Mouse (Mus musculus) NIH3T3 (cell line): ENCODE results near the gene Cnp.
"Not testable (repeated sequence)": the region's sequence is repeated elsewhere in the genome, so short reads cannot be mapped to it uniquely, and the experiment has no call there.

Experiments used
- DNase-seq: peaks from one replicate; pipeline ENCODE4 v3.0.0-alpha.2; 2012; ENCODE audit warnings: low read depth

Cnp gene

DNA sequence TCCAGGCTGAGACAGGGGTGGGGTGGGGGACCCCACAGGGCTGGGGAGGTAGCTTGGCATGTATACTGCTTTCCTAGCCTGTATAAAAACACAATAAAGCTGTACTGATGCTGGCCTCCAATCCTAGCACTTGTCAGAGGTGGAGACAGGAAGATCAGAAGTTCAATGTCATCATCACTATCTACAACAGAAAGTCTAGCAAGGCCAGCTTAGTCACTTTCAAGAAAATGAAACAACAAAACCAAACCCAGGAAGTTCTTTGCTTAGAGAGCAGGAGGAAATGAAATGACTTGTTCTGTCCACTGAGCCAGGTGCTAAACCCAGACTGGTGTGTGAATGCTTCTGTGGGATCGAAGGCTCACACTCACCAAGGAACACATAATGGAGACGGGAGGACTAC, 13.8 kb downstream of the Cnp start:
- no peak for DNase-seq

DNA sequence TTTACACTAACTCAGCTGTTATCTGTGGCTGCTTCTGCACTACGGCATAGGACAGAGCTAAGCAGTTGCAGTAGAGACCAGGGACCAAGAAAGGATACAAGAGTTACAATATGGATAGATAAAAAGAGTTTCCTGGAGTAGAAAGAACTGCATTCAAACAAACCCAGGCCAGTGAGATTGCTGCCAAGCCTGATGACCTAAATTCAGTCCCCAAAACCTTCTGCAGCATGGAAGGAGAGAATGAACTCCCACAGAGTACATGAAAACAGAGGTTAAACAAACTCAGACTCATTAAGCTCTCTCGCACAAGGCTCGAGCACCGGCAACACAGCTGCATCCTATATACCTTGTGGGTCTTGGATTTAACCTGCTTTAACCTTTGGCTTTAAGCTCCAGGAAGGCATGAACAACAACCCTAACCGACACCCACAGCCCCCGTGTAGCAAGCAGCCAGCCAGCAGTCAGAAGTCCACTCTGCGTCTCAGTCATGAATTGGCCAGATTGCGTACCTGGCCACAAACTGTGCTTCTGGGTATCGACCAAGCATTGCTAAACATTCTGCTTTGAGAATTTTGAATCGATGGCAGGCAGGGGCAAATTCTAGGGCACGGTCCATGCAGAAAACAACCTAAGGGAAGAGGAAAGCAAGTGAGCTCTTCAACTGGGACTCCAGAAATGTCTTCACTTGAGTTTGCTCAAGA, 17.8 kb downstream of the Cnp start:
- no peak for DNase-seq

DNA sequence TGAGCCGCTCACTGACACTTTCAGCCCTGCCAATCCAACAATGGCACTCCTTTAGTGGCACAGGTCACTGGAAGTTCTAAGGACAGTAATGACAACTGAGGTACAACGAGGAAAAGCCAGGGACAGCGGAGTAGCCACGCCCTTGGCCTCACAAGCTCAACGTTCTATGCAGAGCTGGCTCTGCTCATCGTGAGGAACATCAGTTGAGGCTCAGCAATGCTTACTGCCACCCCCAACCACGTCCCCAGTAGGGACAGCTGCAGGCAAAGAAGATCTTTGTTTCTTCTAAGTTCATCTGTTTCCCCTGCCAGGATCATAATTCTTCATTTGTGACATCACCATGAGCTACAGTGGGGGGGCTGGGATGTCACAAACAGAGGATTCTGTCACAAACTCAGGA, 19.9 kb downstream of the Cnp start:
- no peak for DNase-seq

DNA sequence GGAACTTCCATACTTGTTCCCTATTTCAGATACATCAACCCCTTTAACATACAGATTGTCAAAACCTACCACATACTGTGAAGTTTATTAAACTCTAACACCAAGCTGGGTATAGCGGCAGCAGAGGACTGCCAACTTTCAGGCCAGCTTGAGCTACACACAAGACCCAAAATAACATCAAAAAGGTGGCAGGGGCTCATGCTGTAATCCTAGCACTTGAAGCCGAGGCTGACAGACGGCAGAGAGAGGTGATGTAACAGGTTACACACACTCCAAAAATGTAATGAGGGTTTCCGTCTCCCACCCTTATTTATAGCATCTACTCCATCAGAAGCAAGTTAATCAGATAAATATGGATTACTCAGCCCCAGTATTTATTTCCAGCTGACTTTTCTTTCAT, 20.8 kb downstream of the Cnp start:
- no peak for DNase-seq

DNA sequence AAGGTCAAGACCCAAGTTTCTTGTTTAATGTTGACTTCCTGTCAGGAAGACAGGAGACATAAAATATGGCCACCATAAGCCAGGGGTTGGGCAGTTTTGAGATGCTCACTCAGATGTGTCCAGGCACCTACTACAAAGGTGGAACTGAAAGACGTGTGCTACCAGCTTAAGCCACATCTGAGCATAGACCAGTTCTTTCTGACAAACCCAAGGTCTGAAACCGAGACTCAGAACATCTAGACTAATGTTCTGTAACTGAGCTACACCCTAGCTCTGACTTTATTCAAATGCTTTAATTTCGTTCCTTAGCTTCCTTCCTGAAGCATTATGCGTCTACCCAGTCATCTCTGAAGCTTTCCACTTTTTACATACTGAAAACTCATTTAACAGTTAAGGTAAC, 23.4 kb downstream of the Cnp start:
- no peak for DNase-seq

DNA sequence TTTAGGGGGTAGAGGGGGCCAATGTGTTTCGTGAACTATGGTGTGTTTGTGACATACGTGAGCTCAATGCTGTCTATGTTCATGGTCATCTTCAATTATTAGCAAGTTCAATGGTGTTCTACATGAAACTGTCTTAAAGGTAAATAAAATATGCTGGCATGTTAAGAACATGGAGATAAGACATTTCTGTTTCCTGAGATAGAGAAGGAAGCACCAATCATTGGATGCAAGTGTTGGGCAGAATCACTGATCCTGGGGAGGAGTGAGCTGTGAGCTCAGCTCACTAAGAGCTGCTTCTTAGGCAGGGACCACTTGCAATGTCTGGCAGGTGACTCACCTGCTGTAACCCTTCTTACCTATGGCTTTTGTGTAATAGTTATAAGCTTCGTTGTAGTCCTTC, 26.7 kb downstream of the Cnp start:
- DNase-seq = no peak

DNA sequence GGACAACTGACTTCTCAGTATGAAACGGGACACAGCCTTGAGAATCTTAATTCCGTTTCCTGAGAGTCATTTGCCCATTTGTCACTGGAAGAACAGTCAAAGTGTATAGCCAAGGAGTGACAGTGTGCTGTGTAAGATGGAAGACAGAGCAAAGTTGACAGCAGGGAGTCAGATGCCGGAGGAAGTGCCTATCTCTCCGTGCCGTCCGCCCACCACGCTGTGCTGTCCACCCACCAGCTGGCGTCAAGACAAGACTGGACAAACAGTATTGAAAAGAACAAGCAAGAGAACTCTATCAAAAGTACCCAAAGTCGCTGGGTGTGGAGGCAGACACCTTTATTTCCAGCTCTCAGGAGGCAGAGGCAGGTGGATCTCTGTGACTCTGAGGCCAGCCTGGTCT, 28.5 kb downstream of the Cnp start:
- DNase-seq = no peak

DNA sequence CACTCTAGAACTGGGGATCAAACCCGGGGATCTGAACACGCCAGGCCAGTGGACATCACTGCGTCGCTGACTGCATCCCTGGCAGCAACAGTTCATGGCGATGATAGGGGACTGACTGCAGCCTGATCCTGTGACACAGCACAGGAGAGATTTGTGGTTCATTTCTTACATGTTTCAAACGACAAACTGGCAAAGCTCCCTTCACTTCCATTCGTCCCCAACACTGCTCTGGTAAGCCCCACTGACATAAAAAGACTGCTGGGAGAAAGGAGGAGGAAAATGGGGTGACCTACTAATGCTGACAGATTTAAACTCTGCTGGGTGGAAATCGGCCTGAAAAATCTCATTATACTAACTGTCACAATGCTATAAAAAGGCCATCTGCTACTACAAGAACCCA, 29.1 kb downstream of the Cnp start:
- DNase-seq = no peak

DNA sequence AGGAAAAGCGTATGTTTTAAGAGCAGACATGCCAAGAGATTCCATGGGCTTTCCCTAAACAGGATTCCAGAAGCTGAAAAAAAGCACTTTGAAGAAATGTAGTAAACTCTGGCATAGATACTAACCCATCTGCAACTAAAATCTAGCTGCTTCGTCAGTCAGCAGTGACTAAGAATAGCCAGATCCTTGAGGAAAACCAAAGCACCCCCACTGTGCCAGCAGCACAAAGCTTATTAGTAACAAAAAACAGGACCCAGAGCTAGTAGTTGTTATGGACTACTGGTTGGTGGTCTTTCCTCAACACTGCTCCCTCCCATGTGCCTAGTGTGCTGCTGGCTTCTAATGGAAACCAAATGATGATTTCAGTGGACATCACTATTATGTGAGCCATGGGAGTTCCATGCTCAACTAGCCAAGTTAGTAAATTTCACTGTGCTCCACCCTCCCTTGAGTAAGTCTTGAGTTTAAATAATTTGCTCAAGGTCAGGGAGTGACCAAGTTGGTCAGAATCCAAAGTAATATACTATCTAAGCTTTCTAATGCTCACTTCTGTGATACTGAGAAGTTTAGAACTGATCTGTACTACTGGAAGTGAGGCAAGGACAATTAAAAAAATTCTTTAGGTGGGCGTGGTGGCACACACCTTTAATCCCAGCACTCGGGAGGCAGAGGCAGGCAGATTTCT, 29.8 kb downstream of the Cnp start:
- DNase-seq = peak; percentile 48

DNA sequence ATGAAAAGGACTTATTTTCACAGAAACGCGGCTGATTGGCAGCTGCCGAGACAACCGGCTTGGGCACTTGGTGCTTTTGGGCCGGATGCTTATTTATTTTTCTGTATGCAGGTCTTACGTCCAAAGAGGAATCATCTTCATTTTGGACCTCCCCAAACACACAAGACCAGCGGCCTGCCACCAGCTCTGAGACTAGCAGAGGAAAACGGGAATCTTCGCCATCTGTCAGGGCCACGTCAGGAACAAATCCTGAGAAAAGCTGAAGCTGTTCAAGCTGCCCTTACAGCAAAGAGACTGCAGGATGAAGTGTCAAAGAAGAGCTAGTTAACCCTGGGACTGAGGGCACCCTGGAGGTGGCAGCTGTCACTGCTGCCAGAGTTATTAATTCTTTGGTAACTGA, 30.7 kb downstream of the Cnp start:
- no peak for DNase-seq

DNA sequence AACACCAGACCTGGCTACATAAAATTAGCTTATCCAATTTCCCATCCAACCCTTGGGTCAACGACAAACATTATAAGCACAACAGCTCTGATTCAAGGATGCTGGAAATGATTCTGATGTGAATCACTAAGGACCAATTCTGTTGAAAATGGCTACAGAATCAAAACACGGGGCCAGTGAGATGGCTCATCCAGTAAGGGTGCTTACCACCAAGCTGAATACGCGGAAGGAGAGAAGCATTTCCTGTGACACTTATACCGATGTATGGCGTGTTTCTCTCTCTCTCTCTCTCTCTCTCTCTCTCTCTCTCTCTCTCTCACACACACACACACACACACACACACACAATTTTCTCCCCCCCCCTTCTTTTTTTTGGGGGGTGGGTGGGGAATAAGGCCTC, 32.4 kb downstream of the Cnp start:
- no peak for DNase-seq

DNA sequence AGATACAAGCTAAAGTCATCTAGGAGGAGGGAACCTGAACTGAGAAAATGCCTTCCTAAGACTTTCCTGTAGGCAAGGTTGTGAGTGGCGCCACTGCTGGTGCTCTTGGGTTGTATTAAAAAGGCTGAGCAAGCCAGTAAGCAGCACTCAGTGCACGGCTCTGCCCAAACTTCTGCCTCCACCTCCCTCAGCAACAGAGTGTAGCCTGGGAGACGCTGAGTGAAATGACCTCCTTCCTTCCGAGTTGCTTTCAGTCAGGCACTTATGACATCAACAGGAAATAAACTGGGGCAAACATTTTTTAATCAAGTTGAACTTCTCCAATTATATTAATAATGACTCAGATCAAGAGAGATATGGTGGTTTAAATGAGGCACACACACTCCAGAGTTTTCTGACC, 34.1 kb downstream of the Cnp start:
- no peak for DNase-seq

DNA sequence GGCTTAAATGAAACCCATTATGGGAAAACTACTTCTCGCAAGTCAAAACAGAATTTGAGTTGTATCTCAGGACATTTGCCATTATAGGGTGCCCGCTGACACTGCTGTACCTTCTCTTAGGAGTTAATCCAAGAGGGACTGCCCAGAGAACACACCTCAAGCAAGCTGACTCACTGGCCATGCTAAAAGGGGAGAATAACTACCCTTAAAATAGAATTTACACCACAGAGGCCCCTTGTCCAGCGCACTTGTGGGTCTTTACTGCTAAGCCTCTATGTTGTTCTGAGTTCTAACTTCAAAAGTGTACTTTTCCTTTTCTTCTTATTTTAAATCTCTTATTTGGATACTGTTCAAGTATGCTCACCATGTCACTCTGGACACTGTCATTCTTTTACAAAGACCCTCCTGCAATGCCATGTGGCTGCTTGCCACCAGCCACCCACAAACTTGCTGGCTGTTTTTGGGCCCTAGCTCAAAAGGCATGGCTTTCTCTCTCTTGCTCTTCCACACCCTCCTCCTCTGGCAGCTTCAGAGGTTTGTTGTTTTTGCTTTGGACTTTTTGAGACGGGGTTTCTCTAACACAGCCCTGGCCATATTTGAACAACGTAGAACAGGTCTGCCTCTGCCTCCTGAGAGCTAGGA, 34.8 kb downstream of the Cnp start:
- DNase-seq = no peak

DNA sequence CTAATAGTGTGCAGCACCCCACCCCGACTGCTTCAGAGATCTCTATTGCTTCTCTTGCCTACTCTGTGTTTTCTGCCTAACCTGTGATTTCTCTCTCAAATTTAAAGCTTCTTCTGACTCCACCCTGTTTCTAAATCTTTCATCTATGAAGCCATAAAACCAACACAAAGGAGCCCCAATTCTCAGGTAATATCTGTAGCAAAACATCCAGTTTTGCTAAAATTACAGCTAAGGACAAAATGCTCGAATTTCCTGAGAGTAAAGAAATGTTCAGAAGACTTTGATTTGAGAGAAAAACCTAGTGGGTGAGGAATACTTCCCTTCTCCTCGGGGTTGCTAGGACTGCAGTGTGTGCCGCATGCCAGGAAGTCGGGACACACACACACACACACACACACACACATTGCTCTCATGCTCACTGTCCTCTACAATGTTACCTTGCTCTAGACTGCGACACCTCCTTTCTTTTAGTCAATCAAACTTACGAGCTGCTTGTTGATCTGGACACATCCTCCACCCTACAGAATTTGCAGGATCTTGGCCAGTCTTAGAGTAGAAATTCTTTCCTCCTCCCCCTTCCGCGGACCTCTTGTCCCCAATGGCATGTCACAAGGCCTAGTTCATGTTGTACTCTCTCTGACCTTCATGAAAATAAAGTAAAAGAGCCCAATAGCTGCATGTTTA, 35.4 kb downstream of the Cnp start:
- DNase-seq = no peak

DNA sequence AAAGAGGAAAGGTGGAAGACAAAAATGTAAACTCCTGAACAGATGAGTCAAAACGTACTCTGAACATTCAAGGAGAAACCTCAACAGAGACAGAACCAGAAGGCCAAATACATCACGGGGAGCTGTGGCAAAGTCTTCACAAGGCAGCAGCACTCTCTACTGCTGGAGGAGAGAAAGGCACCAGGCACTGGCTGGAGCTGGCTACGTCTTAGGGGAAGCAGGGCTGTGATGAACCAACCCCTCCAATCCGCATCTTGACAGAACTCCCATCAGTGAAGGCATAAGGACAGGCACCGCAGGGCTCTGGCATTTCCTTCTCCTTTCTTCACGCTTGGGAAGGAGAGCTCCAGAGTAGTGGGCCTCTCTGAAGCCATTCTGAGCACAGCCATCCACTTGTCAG, 36.9 kb downstream of the Cnp start:
- no peak for DNase-seq

DNA sequence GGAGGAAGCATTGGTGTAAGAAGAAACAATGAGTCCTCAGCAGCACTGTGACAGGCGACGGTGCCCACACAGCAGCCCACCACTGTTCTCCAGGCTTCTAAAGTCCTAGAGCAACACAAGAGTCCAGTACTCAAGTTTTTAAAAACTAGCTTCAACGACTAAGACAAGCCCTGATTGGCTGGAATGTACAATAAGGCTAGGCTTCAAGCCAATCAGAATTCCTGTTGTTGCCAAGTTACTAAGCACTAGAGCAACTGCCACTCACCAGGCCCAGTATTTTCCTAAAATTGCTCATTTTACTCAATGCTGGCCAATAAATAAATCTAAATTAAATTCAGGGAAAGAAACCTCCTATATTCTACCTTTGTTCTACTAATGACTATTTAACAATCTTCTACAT, 38.5 kb downstream of the Cnp start:
- DNase-seq = peak; percentile 71

DNA sequence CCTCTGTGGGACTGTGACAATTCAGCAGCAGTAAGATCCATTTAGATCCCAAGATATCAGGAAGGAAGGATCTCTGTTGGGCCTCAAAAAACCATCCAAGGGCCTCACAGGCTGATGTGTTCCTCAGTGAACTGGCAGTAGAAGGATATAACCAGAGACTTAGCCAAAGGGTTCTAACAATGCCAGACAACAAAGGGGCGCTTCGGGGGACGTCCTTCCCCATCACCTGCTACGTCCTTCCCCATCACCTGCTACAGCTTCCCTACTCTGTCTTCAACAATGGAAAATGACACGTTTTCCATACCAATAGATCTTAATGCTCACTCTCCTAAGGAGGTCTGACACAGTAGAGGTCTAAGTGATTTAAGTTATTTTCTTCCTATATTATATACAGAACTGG, 41.6 kb downstream of the Cnp start:
- no peak for DNase-seq

DNA sequence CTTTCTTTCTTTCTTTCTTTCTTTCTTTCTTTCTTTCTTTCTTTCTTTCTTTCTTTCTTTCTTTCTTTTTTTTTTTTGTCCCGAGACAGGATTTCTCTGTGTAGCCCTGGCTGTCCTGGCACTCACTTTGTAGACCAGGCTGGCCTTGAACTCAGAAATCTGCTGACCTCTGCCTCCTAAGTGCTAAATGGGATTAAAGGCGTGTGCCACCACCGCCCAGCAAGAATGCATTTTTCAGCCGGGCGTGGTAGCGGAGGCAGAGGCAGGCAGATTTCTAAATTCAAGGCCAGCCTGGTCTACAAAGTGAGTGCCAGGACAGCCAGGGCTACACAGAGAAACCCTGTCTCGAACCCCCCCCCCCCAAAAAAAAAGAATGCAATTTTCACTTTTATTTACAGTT, 42.1 kb downstream of the Cnp start:
- not testable (repeated sequence) for DNase-seq

DNA sequence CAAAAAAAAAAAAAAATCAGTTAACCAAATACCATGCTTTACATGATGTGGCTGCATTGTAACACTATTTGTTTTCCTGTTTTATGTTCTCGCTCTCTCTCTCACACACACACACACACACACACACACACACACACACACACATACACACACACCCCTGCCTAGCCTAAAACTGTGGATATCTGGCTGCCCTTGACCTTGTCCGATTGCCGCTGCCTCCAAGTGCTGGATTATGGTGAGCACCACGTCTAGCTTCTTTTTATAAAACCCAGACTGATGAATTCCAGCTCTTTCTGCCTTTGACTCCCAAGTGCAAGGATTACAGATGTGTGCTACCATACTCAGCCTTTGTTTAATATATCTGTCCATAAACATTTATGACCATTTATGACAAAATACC, 42.8 kb downstream of the Cnp start:
- DNase-seq = no peak

DNA sequence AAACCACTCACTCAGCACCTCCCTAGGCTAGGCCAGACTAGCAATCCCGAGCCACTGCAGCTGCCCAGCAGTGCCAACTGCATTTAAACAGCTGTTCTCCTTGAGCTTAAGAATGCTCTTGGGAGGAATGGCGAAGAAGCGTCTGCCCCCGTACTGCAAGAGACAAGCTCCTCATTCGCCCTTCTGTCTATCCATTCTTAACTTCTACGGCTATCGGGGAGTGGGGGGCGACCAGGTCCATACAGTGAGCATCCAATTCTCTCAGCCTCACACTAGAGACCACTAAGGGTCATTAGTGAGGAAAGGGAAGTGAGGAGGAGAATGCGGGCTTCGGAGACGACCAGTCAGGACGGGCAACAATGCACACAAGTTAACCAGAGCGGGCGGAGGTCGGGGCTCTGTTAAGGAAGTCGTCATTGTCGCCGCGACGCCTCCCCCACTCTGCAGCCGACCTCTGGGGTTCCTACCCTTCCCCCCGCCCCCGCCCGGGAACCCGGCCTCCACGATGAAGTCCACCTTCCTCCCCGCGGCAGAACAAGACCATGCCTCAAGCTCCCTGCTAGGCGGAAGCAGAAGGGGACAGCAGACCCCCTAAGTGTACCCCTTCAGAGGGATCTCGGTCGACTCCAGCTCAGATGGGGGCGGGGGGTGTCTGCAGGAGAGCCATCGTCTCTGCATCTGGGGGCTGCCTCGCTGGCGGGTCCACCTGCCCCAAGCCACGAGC, 44.2 kb downstream of the Cnp start, which contains the start of gene Nkiras2:
Nkiras2 (plus strand) TSS at position 484 of the 724 bp plus-strand sequence.
- peak; percentile 62 for DNase-seq

DNA sequence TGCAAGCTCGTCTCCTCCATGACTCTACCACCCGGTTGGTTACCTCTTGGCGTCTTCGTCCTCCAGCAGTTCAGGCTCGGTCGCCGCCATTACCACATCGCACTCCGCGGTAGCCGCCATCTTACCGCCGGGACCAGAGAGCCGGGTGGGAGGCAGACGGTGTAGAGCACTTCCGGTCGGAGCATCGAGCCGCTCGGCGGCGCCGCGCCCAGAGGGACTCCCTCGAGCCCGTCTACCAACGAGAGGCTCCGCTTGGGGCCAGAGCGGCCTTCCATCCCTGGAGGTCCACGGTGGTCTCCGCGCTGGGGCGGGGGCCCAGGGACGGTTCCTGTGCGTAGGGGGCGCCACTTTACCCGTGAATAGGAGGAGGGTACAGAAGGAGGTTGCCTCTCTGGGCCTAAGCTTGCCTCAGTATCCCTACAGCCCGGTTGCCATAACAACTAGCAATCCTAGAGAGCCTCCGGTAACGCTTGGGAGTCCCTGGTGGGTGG, 44.8 kb downstream of the Cnp start:
- DNase-seq = peak; percentile 98

DNA sequence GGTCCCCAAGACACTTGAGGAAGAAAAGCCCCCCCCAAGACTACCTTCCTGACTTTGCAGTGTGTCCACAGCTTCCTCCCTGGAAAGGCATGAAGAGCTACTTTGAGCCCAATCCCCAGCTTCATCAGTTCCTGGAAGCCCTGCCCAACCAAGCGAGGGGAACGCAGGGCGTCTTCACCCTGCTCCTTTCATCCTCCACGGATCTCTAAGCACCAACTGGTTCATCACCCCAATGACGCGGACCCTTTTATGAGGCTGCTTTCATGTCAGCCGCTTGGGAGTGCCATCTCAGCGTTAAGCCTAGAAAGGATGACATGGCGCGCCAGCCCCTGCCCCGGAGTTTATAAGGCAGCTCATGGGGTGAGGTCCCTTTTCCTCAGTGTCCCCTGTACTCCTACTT, 45.3 kb downstream of the Cnp start, which contains the start of gene Dnajc7:
Dnajc7 (minus strand) TSS at position 187 of the 400 bp plus-strand sequence.
- no peak for DNase-seq
